Mouse (Mus musculus): ENCODE data around the gene Def6. TPM values are rescaled to one million over a fixed set of nuclear protein-coding genes. Genes with fewer than 3 reads are reported as not detected.

Gene Def6
- 1 to 10 TPM; 1.5 to 1.6 TPM for total RNA-seq (2021)
- long read RNA-seq, experiment 1, partial matches to known transcripts = 0 of 4 reads
- long read RNA-seq, experiment 1, other reads (novel, unspliced or antisense) = 1 of 4 reads
- long read RNA-seq, experiment 2 = 0 reads

GRCm38 (mm10) chr17:28207591-28208313 is at the start of gene Def6:
TSS of gene Def6 (plus strand) at chr17:28207778.
- intact Hi-C loops (cut with DNase I) = loop anchor here (1.0 to 10.0 kb wide), 3 partner anchors 14 to 347 kb away; no protein-coding TSS in a partner anchor
- peak; percentile 74 for TF ChIP-seq CTCF (IDR thresholded peaks at IDR 0.05)
- Histone ChIP-seq H3K27ac (peak within 1 kb of the TSS; percentile 89), H3K4me3 (peak within 1 kb of the TSS; percentile 82)
- peak; percentile 90 for DNase-seq

GRCm38 (mm10) chr17:28160361-28160760 is 47.2 kb upstream of the Def6 start:
- TF ChIP-seq CTCF (IDR thresholded peaks at IDR 0.05) = no peak
- intact Hi-C loops (cut with DNase I) = loop anchor here (10.0 kb wide), 1 partner anchor 176 kb away; no protein-coding TSS in a partner anchor

GRCm38 (mm10) chr17:28161310-28161881 is 46.2 kb upstream of the Def6 start:
- intact Hi-C loops (cut with DNase I) = loop anchor here (10.0 kb wide), 1 partner anchor 177 kb away; no protein-coding TSS in a partner anchor
- H3K27ac ChIP-seq = no peak overlapping the region
- no peak for DNase-seq
- H3K4me3 ChIP-seq = no peak overlapping the region
- no peak for TF ChIP-seq CTCF (IDR thresholded peaks at IDR 0.05)

More at GRCm38 (mm10) chr17:28160361-28160760, 47.2 kb upstream of the Def6 start:
- H3K27ac ChIP-seq = no peak overlapping the region
- no peak for DNase-seq
- no peak overlapping the region for H3K4me3 ChIP-seq

GRCm38 (mm10) chr17:28163666-28164065 is 43.9 kb upstream of the Def6 start:
- peak; percentile 87 for DNase-seq
- no peak overlapping the region for H3K27ac ChIP-seq
- H3K4me3 ChIP-seq = no peak overlapping the region
- TF ChIP-seq CTCF (IDR thresholded peaks at IDR 0.05) = peak; percentile 94
- intact Hi-C loops (cut with DNase I) = loop anchor here (1.0 to 10.0 kb wide), 2 partner anchors 78 to 179 kb away; no protein-coding TSS in a partner anchor

- Histone ChIP-seq H3K4me3 (no peak overlapping the region), H3K27ac (no peak overlapping the region)
- TF ChIP-seq CTCF (IDR thresholded peaks at IDR 0.05) = no peak
- intact Hi-C loops (cut with DNase I) = no loop called here
- no peak for DNase-seq
Observed at GRCm38 (mm10) chr17:28170460-28171305, 36.9 kb upstream of the Def6 start.

GRCm38 (mm10) chr17:28172690-28173089 is 34.9 kb upstream of the Def6 start:
- no peak for TF ChIP-seq CTCF (IDR thresholded peaks at IDR 0.05)
- intact Hi-C loops (cut with DNase I) = no loop called here
- Histone ChIP-seq H3K4me3 (no peak overlapping the region), H3K27ac (peak overlapping the region; percentile 62)
- no peak for DNase-seq

GRCm38 (mm10) chr17:28176775-28177539 is 30.6 kb upstream of the Def6 start, which contains the start of gene Zfp523:
TSS of gene Zfp523 (plus strand) at chr17:28177129.
- H3K27ac ChIP-seq = peak within 1 kb of the TSS; percentile 98
- H3K4me3 ChIP-seq = peak within 1 kb of the TSS; percentile 91
- TF ChIP-seq CTCF (IDR thresholded peaks at IDR 0.05) = no peak
- DNase-seq = peak; percentile 95
- intact Hi-C loops (cut with DNase I) = no loop called here

GRCm38 (mm10) chr17:28177540-28178046 is 30.0 kb upstream of the Def6 start:
- no peak for DNase-seq
- TF ChIP-seq CTCF (IDR thresholded peaks at IDR 0.05) = no peak
- intact Hi-C loops (cut with DNase I) = no loop called here
- peak overlapping the region; percentile 91 for H3K4me3 ChIP-seq
- H3K27ac ChIP-seq = peak overlapping the region; percentile 98

- Histone ChIP-seq H3K27ac (peak overlapping the region; percentile 2; the same call in 1 of the 2 replicates), H3K4me3 (no peak overlapping the region)
- TF ChIP-seq CTCF (IDR thresholded peaks at IDR 0.05) = no peak
- DNase-seq = no peak
- intact Hi-C loops (cut with DNase I) = no loop called here
Observed at GRCm38 (mm10) chr17:28180331-28180730, 27.2 kb upstream of the Def6 start.

GRCm38 (mm10) chr17:28180783-28181544 is 26.6 kb upstream of the Def6 start:
- intact Hi-C loops (cut with DNase I) = no loop called here
- no peak for TF ChIP-seq CTCF (IDR thresholded peaks at IDR 0.05)
- no peak for DNase-seq
- Histone ChIP-seq H3K27ac (peak overlapping the region; percentile 2; the same call in 1 of the 2 replicates), H3K4me3 (no peak overlapping the region)
